Mouse (Mus musculus) midbrain, postnatal 0 days (tissue): Measurements from ENCODE around the gene Myl9. TPM values are rescaled to one million over a fixed set of nuclear protein-coding genes. Genes with fewer than 3 reads are reported as not detected.
A peak's percentile ranks its signal among the peaks of the same experiment; 100 is the strongest.

Experiments used
- ATAC-seq: fragments of 200-750 bp; cut with Nextera tagmentation; 2 replicates; pipeline ENCODE4 v1.8.0; 2017; ENCODE audit warnings: moderate number of reproducible peaks, mild to moderate bottlenecking, moderate TSS enrichment, moderate library complexity; ENCODE audit not compliant: low FRiP score
- DNase-seq: peaks from one replicate; pipeline ENCODE4 v3.0.0-alpha.2; 2015; ENCODE audit warnings: low spot score
- H3K27ac ChIP-seq: fragments of 300-500 bp; sonication (generic); 2 replicates; pipeline ENCODE4 v1.5.1; 2014; ENCODE audit warnings: low read depth, mild to moderate bottlenecking, low read length, mixed read lengths
- H3K27me3 ChIP-seq: fragments of 300-500 bp; sonication (generic); 2 replicates; pipeline ENCODE4 v1.6.1; 2014; ENCODE audit warnings: low read length, control low read depth, mixed read lengths; ENCODE audit not compliant: insufficient read depth
- H3K36me3 ChIP-seq: fragments of 300-500 bp; sonication (generic); 2 replicates; pipeline ENCODE4 v1.6.1; 2014; ENCODE audit warnings: low read length, control low read depth, mixed read lengths; ENCODE audit not compliant: insufficient read depth
- H3K4me1 ChIP-seq: fragments of 300-500 bp; sonication (generic); 2 replicates; pipeline ENCODE4 v1.6.1; 2014; ENCODE audit warnings: mild to moderate bottlenecking, control low read depth, antibody characterized with exemption, low read length, mixed read lengths; ENCODE audit not compliant: insufficient read depth
- H3K4me2 ChIP-seq: fragments of 300-500 bp; sonication (generic); 2 replicates; pipeline ENCODE4 v1.6.1; 2014; ENCODE audit warnings: low read depth, mild to moderate bottlenecking, low read length, mixed read lengths; ENCODE audit not compliant: poor library complexity, severe bottlenecking
- H3K4me3 ChIP-seq: fragments of 300-500 bp; sonication (generic); 2 replicates; pipeline ENCODE4 v1.5.1; 2014; ENCODE audit warnings: low read depth, mild to moderate bottlenecking, low read length, moderate library complexity
- H3K9ac ChIP-seq: fragments of 300-500 bp; sonication (generic); replicated peaks from 2 replicates; pipeline ENCODE4 v1.6.1; 2014; ENCODE audit warnings: mild to moderate bottlenecking, low read length, moderate library complexity, mixed read lengths; ENCODE audit not compliant: poor library complexity, severe bottlenecking
- H3K9me3 ChIP-seq: fragments of 300-500 bp; sonication (generic); 2 replicates; pipeline ENCODE4 v1.6.1; 2016; ENCODE audit warnings: low read length, control low read depth
- CTCF ChIP-seq: IDR thresholded peaks from 2 replicates; pipeline ENCODE4 v1.5.1; 2016; ENCODE audit warnings: antibody characterized with exemption, mild to moderate bottlenecking
- WGBS: fragments of 180-500 bp; shearing (Covaris S2); extraction: QIAGEN DNeasy Blood & Tissue Kit; methylation state at CpG from one replicate; pipeline ENCODE4 v1.1.7; 2014; 5-methylcytosine and 5-hydroxymethylcytosine counted together
- polyA plus RNA-seq: library from polyadenylated mRNA; unstranded; fragments of >200 nt; fragmentation: Nextera tagmentation; extraction: Ambion mirVana; gene quantifications from 2 replicates; pipeline ENCODE4 v1.2.1, GENCODE M21; 2015
- total RNA-seq: library from RNA; depleted of rRNA; stranded (reverse); fragments of >200 nt; gene quantifications from 2 replicates; pipeline ENCODE4 v1.2.3, GENCODE M21; 2014

Myl9 gene
- total and polyA plus RNA-seq, 2 experiments from 2014 or later, result 30.7 to 33.8 TPM

DNA sequence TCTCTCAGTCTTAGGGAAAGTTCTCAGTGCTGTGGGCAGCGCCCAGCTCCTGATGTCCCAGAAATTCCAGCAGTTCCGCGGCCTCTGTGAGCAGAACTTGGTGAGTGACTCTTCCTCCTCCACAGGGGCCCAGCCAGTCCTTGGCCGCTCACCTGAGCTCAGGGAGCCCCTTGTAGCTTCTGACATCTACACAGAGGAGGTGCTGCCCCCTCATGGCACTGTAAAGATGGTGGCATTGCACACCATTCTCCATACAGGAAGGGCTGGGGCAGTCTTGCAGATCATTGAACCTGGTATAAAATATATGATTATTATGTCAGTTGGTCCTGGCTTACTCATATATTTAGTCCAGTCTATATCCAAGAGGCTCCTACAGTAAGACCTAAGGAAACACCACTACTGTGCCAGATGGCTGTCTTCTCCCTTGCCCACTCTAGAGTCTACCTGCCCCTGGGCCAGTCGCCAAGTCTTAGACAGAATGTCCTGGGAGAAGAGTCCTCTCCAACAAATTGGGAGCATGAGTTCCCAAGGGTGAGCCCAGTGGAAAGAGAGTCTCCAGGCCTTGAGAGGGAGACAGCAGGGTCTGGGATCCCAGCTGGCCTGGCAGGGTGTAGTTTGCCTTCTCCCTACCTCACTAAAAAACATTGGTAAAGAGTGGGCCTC is 14.2 kb upstream of the Myl9 start:
- no peak for ATAC-seq
- no peaks in the 10 kb centered on the region for H3K4me1 ChIP-seq
- DNase-seq, result no peak
- no peak overlapping the region for H3K4me2 ChIP-seq
- H3K27me3 ChIP-seq, result no peaks in the 10 kb centered on the region
- peak; percentile 50 for TF ChIP-seq CTCF
- H3K9ac ChIP-seq, result no peak overlapping the region
- H3K27ac ChIP-seq, result no peak overlapping the region
- H3K4me3 ChIP-seq, result no peak overlapping the region
- H3K9me3 ChIP-seq, result no peaks in the 10 kb centered on the region
- WGBS, result 90% methylated on average over 5 of the region's 5 CpGs
- H3K36me3 ChIP-seq, result peaks cover 74% of the 10 kb centered on the region

DNA sequence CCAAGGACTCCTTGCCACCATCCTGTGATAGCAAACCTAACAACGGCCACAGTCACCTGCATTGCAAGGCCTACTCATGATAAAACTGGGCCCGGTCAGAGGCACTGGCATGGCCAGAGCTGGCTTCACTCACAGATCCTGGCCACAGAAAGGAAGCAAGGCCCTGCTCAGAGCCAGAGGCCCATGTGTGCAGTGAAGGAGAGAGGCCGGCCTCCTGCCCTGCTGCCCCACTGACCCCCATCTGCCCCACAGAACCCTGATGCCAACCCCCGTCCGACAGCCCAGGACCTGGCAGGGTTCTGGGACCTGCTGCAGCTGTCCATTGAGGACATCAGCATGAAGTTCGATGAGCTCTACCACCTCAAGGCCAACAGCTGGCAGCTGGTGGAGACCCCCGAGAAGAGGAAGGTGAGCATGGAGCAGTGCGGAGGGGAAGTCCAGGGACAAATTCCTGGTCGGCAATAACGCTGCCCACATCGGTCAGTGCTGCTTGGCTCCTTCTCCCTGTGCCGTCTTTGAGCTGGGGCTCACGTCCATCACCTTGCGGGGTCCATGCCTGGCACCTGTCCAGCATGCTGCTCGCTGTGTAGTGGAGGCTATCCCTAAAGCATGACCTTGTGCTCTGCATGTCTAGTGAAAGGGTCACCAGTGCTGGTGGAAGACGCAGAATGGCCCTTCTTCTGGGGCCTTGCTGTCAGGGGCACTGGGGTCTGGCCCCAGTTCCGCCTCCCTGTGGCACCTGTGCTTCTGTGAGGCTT is 13.5 kb upstream of the Myl9 start:
- H3K9ac ChIP-seq, result no peak overlapping the region
- no peak overlapping the region for H3K4me3 ChIP-seq
- peaks cover 67% of the 10 kb centered on the region for H3K36me3 ChIP-seq
- H3K9me3 ChIP-seq, result no peaks in the 10 kb centered on the region
- 94% methylated on average over 17 of the region's 17 CpGs for WGBS
- no peak overlapping the region for H3K27ac ChIP-seq
- ATAC-seq, result no peak
- H3K4me2 ChIP-seq, result no peak overlapping the region
- TF ChIP-seq CTCF, result no peak
- H3K4me1 ChIP-seq, result no peaks in the 10 kb centered on the region
- DNase-seq, result no peak
- H3K27me3 ChIP-seq, result no peaks in the 10 kb centered on the region

DNA sequence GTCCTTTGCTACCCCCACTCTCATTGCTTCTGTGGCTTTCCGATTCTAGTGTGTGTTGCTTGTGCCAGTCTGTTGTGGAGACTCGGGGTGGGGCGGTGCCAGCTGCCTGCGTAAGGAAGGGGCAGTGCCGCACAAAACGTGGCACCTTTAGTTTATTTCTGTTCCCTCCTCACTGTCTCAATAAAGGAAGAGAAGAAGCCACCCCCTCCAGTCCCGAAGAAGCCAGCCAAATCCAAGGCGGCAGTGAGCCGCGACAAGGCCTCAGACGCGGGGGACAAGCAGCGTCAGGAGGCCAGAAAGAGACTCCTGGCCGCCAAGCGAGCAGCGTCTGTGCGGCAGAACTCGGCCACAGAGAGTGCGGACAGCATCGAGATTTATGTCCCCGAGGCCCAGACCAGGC is 12.7 kb upstream of the Myl9 start:
- H3K36me3 ChIP-seq, result peaks cover 59% of the 10 kb centered on the region
- no peaks in the 10 kb centered on the region for H3K4me1 ChIP-seq
- H3K4me2 ChIP-seq, result no peak overlapping the region
- H3K27me3 ChIP-seq, result no peaks in the 10 kb centered on the region
- ATAC-seq, result no peak
- no peak overlapping the region for H3K4me3 ChIP-seq
- no peak for TF ChIP-seq CTCF
- WGBS, result 90% methylated on average over 21 of the region's 21 CpGs
- peak; percentile 15 for DNase-seq
- 0 out of 2 replicates have a peak overlapping the region, but pooled peaks have one; percentile 43 for H3K27ac ChIP-seq
- no peaks in the 10 kb centered on the region for H3K9me3 ChIP-seq
- H3K9ac ChIP-seq, result no peak overlapping the region

DNA sequence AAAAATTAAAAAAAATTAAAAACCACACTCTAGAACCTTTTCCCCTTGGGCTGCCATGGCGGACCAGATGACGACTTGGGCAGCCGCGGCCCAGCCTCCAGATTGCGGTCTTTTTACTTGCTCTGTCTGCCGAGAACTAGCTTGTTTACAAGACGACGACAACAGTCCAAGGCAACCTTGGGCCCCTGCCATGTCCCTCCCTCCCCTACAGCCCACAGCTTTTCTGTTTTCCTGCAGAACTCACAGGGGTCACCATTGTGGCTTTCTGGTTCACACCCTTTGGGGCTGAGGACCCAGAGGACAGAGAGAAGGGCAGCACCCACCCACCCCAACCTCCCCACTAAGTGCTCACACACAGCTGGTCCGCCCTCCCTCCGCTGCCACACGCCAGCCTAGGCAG is 12.1 kb upstream of the Myl9 start:
- Histone ChIP-seq H3K4me2 (no peak overlapping the region), H3K4me3 (no peak overlapping the region), H3K36me3 (peaks cover 53% of the 10 kb centered on the region), H3K27me3 (no peaks in the 10 kb centered on the region), H3K9ac (no peak overlapping the region), H3K4me1 (no peaks in the 10 kb centered on the region), H3K27ac (no peak overlapping the region), H3K9me3 (no peaks in the 10 kb centered on the region)
- WGBS, result 82% methylated on average over 11 of the region's 11 CpGs
- DNase-seq (peak; percentile 64), ATAC-seq (no peak)
- TF ChIP-seq CTCF, result no peak

DNA sequence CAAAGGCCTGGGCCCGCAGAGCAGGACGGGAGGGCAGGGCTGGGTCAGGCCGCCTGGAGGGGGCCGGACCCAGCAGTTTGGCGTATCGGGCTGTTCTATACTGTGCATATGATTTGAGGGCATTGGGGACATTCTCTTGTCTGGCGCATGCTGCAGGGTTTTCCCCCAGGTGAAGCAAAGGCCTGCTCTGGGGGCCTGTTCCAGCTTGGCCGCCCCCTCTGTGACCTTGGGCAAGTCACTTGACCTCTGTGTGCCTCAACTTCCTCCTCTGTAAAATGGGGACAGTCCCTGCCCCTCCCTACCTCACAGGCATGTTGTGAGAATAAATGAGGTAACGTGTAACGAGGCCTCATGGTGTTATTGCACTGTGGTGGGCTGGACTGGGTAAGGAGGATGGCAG is 11.2 kb upstream of the Myl9 start:
- WGBS, result 97% methylated on average over 10 of the region's 10 CpGs

DNA sequence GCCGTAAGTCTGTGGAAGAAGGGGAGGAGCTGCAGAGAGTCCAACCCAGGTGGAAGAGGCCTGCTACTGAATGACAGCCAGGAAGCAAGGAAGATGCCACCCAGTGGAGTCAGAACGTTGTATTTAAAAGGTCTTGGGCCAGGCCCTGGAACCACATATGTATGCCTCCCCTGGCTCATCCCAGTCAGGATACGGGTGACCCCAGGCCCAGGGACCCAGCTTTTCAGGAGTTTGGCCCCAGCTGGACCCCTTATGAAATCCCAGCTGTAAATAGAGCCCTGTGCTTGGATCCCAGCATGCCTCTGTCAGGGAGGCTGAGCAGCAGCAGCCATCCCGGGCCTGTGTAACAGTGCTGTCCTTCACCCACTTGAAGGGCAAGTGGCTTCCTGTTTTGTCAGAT is 10.5 kb upstream of the Myl9 start:
- Histone ChIP-seq H3K36me3 (peaks cover 39% of the 10 kb centered on the region), H3K4me2 (no peak overlapping the region), H3K4me3 (no peak overlapping the region), H3K27ac (peak overlapping the region; percentile 26; the same call in 1 of the 2 replicates), H3K4me1 (no peaks in the 10 kb centered on the region), H3K27me3 (no peaks in the 10 kb centered on the region), H3K9me3 (no peaks in the 10 kb centered on the region), H3K9ac (no peak overlapping the region)
- TF ChIP-seq CTCF, result no peak
- DNase-seq, result no peak
- WGBS, result 69% methylated on average over 4 of the region's 4 CpGs
- ATAC-seq, result no peak

More for the DNA sequence above, 11.2 kb upstream of the Myl9 start:
- H3K4me1 ChIP-seq, result no peaks in the 10 kb centered on the region
- H3K9me3 ChIP-seq, result no peaks in the 10 kb centered on the region
- no peak for DNase-seq
- ATAC-seq, result 0 out of 2 replicates have a peak, but pooled peaks have one; percentile 25
- H3K27ac ChIP-seq, result no peak overlapping the region
- H3K4me3 ChIP-seq, result no peak overlapping the region
- H3K36me3 ChIP-seq, result peaks cover 44% of the 10 kb centered on the region
- TF ChIP-seq CTCF, result no peak
- no peak overlapping the region for H3K4me2 ChIP-seq
- no peaks in the 10 kb centered on the region for H3K27me3 ChIP-seq
- no peak overlapping the region for H3K9ac ChIP-seq
